ENCODE assay signal across 8 mouse cellular contexts in genomic region chr16:18247521-18248399, GRCm38 (mm10). TPM values are rescaled to one million over a fixed set of nuclear protein-coding genes. Genes with fewer than 3 reads are reported as not detected.
DNase-seq lines count a peak whose midpoint lies in the region; ATAC-seq and TF ChIP-seq lines count a peak whose summit lies in the region.

No protein-coding gene starts in this region.

- peak overlapping the region; percentile 95 for H3K4me3 ChIP-seq in embryonic facial prominence, embryonic 13.5 days
- H3K4me3 ChIP-seq in intestine, embryonic 16.5 days (ENCODE audit: low read length): peak overlapping the region; percentile 95
- peak overlapping the region; percentile 93 for H3K4me3 ChIP-seq in midbrain, postnatal 0 days (ENCODE audit: low read depth, low read length)

- no peak for TF ChIP-seq CTCF in midbrain, postnatal 0 days (IDR thresholded peaks at IDR 0.05)

- DNase-seq in kidney, postnatal 10 days: peak; percentile 59
- DNase-seq in kidney, adult 11 months: no peak
- DNase-seq in MEL-GATA-1-ER (ENCODE audit: extremely low read depth, low read depth): peak; percentile 42
- peak; percentile 19 for DNase-seq in midbrain, postnatal 0 days (ENCODE audit: low spot score)
- no peak for DNase-seq in frontal cortex, postnatal 14 days (ENCODE audit: low spot score in 2 of 2)

- H3K36me3 ChIP-seq in embryonic facial prominence, embryonic 13.5 days: peaks cover 65% of the 10 kb centered on the region
- H3K36me3 ChIP-seq in intestine, embryonic 16.5 days (ENCODE audit: control insufficient read depth, insufficient read depth, low read length): peaks cover 36% of the 10 kb centered on the region
- peaks cover 48% of the 10 kb centered on the region for H3K36me3 ChIP-seq in midbrain, postnatal 0 days (ENCODE audit: insufficient read depth, low read length)

- peak overlapping the region; percentile 95 for H3K9ac ChIP-seq in embryonic facial prominence, embryonic 13.5 days
- peak overlapping the region; percentile 94 for H3K9ac ChIP-seq in intestine, embryonic 16.5 days (ENCODE audit: low read depth, low read length)
- H3K9ac ChIP-seq in midbrain, postnatal 0 days (replicated peaks; ENCODE audit: low read length, poor library complexity, severe bottlenecking): peak overlapping the region; percentile 89

- H3K27me3 ChIP-seq in embryonic facial prominence, embryonic 13.5 days: no peaks in the 10 kb centered on the region
- H3K27me3 ChIP-seq in intestine, embryonic 16.5 days (replicated peaks; ENCODE audit: control insufficient read depth, insufficient read depth, low read length): no peaks in the 10 kb centered on the region
- no peaks in the 10 kb centered on the region for H3K27me3 ChIP-seq in midbrain, postnatal 0 days (ENCODE audit: insufficient read depth, low read length)

- H3K9me3 ChIP-seq in embryonic facial prominence, embryonic 13.5 days: no peaks in the 10 kb centered on the region
- no peaks in the 10 kb centered on the region for H3K9me3 ChIP-seq in intestine, embryonic 16.5 days (ENCODE audit: control insufficient read depth, low read length)
- no peaks in the 10 kb centered on the region for H3K9me3 ChIP-seq in midbrain, postnatal 0 days (ENCODE audit: low read length)

- peaks cover 39% of the 10 kb centered on the region for H3K4me1 ChIP-seq in embryonic facial prominence, embryonic 13.5 days
- H3K4me1 ChIP-seq in intestine, embryonic 16.5 days (ENCODE audit: control insufficient read depth, insufficient read depth, low read length): peaks cover 34% of the 10 kb centered on the region
- peaks cover 10% of the 10 kb centered on the region for H3K4me1 ChIP-seq in midbrain, postnatal 0 days (ENCODE audit: insufficient read depth, low read length)

- under 1% methylated on average over 33 of the region's 33 CpGs for WGBS in embryonic facial prominence, embryonic 13.5 days
- WGBS in intestine, embryonic 16.5 days: under 1% methylated on average over 33 of the region's 33 CpGs
- under 1% methylated on average over 33 of the region's 33 CpGs for WGBS in midbrain, postnatal 0 days

- peak overlapping the region; percentile 94 for H3K27ac ChIP-seq in embryonic facial prominence, embryonic 13.5 days
- H3K27ac ChIP-seq in intestine, embryonic 16.5 days (ENCODE audit: low read length): peak overlapping the region; percentile 86
- H3K27ac ChIP-seq in midbrain, postnatal 0 days (ENCODE audit: low read depth, low read length): peak overlapping the region; percentile 89

- H3K4me2 ChIP-seq in embryonic facial prominence, embryonic 13.5 days: peak overlapping the region; percentile 96
- H3K4me2 ChIP-seq in intestine, embryonic 16.5 days (ENCODE audit: low read depth, low read length): peak overlapping the region; percentile 59
- H3K4me2 ChIP-seq in midbrain, postnatal 0 days (ENCODE audit: low read depth, low read length, poor library complexity, severe bottlenecking): peak overlapping the region; percentile 74

- no peak for ATAC-seq in embryonic facial prominence, embryonic 13.5 days (ENCODE audit: insufficient number of reproducible peaks, insufficient read depth, low FRiP score, low TSS enrichment, low read depth)
- ATAC-seq in intestine, embryonic 16.5 days: peak; percentile 4; the same call in 1 of the 2 replicates
- 0 out of 2 replicates have a peak, but pooled peaks have one; percentile 0 for ATAC-seq in midbrain, postnatal 0 days (ENCODE audit: low FRiP score)
- ATAC-seq in monocyte, adult 5-6 weeks (replicated peaks; ENCODE audit: insufficient number of reproducible peaks, low FRiP score, low TSS enrichment, poor library complexity, severe bottlenecking): no peak

RNA-seq across cellular contexts. Expression of gene Trmt2a, which starts 0.7 kb away (rescaled TPM):
- polyA plus RNA-seq in embryonic facial prominence, embryonic 13.5 days (2015; fragmentation: Nextera tagmentation; extraction: Ambion mirVana): 110 and 112 TPM in 2 replicates
- 90.8 and 107 TPM in 2 replicates for polyA plus RNA-seq in intestine, embryonic 16.5 days (2015; fragmentation: Nextera tagmentation; extraction: Ambion mirVana)
- total RNA-seq in midbrain, postnatal 0 days (2014; rRNA removed): 55.5 and 57.4 TPM in 2 replicates
- polyA plus RNA-seq in midbrain, postnatal 0 days (2015; fragmentation: Nextera tagmentation; extraction: Ambion mirVana): 67.6 and 76.4 TPM in 2 replicates
- 78.5 to 79.6 TPM (median 79.2 TPM) in 3 replicates for total RNA-seq in monocyte, adult 5-6 weeks (2017)

RNA-seq across cellular contexts. Expression of gene Ranbp1, which starts 0.8 kb away (rescaled TPM):
- polyA plus RNA-seq in embryonic facial prominence, embryonic 13.5 days (2015; fragmentation: Nextera tagmentation; extraction: Ambion mirVana): 608 and 686 TPM in 2 replicates
- polyA plus RNA-seq in intestine, embryonic 16.5 days (2015; fragmentation: Nextera tagmentation; extraction: Ambion mirVana): 419 and 484 TPM in 2 replicates
- total RNA-seq in midbrain, postnatal 0 days (2014; rRNA removed): 170 and 192 TPM in 2 replicates
- polyA plus RNA-seq in midbrain, postnatal 0 days (2015; fragmentation: Nextera tagmentation; extraction: Ambion mirVana): 412 and 447 TPM in 2 replicates
- 90.8 to 134 TPM (median 92.1 TPM) in 3 replicates for total RNA-seq in monocyte, adult 5-6 weeks (2017)

RNA-seq across cellular contexts. Expression of gene Gm49776, which starts 10.4 kb away (rescaled TPM):
- polyA plus RNA-seq in embryonic facial prominence, embryonic 13.5 days (2015; fragmentation: Nextera tagmentation; extraction: Ambion mirVana): 0.59 and 3.0 TPM in 2 replicates
- polyA plus RNA-seq in intestine, embryonic 16.5 days (2015; fragmentation: Nextera tagmentation; extraction: Ambion mirVana): 1.7 TPM in 1 of 2 replicates, not detected in the other
- total RNA-seq in midbrain, postnatal 0 days (2014; rRNA removed): 0.57 TPM in 1 of 2 replicates, not detected in the other
- 1.3 TPM in 1 of 2 replicates, not detected in the other for polyA plus RNA-seq in midbrain, postnatal 0 days (2015; fragmentation: Nextera tagmentation; extraction: Ambion mirVana)
- total RNA-seq in monocyte, adult 5-6 weeks (2017): 4.2 TPM in 1 of 3 replicates, not detected in the others

RNA-seq across cellular contexts. Expression of gene Zdhhc8, which starts 12.8 kb away (rescaled TPM):
- 13.9 and 18.1 TPM in 2 replicates for polyA plus RNA-seq in embryonic facial prominence, embryonic 13.5 days (2015; fragmentation: Nextera tagmentation; extraction: Ambion mirVana)
- 4.1 TPM in 2 replicates for polyA plus RNA-seq in intestine, embryonic 16.5 days (2015; fragmentation: Nextera tagmentation; extraction: Ambion mirVana)
- total RNA-seq in midbrain, postnatal 0 days (2014; rRNA removed): 34.1 and 41.2 TPM in 2 replicates
- 13.8 and 14.6 TPM in 2 replicates for polyA plus RNA-seq in midbrain, postnatal 0 days (2015; fragmentation: Nextera tagmentation; extraction: Ambion mirVana)
- total RNA-seq in monocyte, adult 5-6 weeks (2017): 0.76 to 6.5 TPM (median 1.2 TPM) in 3 replicates

RNA-seq across cellular contexts. Expression of gene Ccdc188, which starts 30.1 kb away (rescaled TPM):
- not detected in 2 replicates for polyA plus RNA-seq in embryonic facial prominence, embryonic 13.5 days (2015; fragmentation: Nextera tagmentation; extraction: Ambion mirVana)
- not detected in 2 replicates for polyA plus RNA-seq in intestine, embryonic 16.5 days (2015; fragmentation: Nextera tagmentation; extraction: Ambion mirVana)
- not detected in 2 replicates for total RNA-seq in midbrain, postnatal 0 days (2014; rRNA removed)
- polyA plus RNA-seq in midbrain, postnatal 0 days (2015; fragmentation: Nextera tagmentation; extraction: Ambion mirVana): not detected in 2 replicates
- not detected in 3 replicates for total RNA-seq in monocyte, adult 5-6 weeks (2017)

Comparison
In these comparisons a context has a peak if more than half of its experiments do, and no peak if none do; other contexts are left out.
1. DNase-seq: peak in kidney, postnatal 10 days (single experiment), MEL-GATA-1-ER (single experiment) and midbrain, postnatal 0 days (single experiment); none in kidney, adult 11 months (single experiment) and frontal cortex, postnatal 14 days (0 of 2).
2. ATAC-seq: peak in intestine, embryonic 16.5 days (single experiment) and midbrain, postnatal 0 days (single experiment); none in embryonic facial prominence, embryonic 13.5 days (single experiment) and monocyte, adult 5-6 weeks (single experiment).
3. Peak in every context shown above with its lines, with median percentiles within 50 percentile points of each other: H3K27ac ChIP-seq, H3K4me2 ChIP-seq, H3K4me3 ChIP-seq and H3K9ac ChIP-seq.